Mouse (Mus musculus) heart, adult 10 weeks (tissue): ENCODE measurements around the gene Olfr536. TPM values are rescaled to one million over a fixed set of nuclear protein-coding genes. Genes with fewer than 3 reads are reported as not detected.

ENCODE experiments used
- polyA plus RNA-seq: library from polyadenylated mRNA; stranded (reverse); fragments of 350-450 nt; fragmentation: Illumina TruSeq; extraction: RNeasy Lipid Tissue Mini Kit (QIAGEN cat#74804); gene quantifications from one replicate; pipeline ENCODE4 v1.2.3, GENCODE M21; 2014; ENCODE audit warnings: low read depth, low replicate concordance

Olfr536 gene
- not detected for polyA plus RNA-seq

DNA sequence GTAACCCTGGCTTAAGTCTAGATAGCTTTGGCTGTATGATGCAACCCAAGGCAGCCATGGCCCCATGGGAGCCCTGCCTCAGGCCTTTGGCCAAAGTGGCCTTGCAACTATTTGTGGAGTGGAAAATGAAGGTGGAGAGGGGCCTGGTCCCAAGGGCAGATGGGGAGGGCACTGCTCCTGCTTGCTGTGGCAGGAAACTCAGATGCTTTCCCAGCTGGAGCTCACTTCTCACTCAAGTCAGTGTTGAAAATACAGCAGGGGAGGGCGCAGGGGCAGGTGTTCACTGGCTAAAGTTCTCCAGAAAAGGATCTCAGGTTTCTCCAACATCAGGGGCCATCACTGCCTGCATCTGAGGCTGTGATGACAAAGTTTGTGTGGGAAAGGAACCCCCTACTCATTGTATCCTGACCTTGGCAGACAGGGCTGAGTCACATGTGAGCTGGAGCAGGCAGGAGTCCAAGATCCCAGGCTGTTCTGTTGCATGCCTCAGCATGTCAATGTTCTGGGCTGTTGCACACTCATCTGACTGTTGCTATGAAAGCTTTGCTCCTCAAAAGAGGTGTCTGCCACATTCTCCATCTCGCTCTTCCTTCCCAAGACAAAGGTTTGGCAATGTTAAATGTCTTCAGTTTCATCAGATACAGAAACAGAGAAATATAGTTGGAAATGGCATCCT is at the start of gene Olfr536:
Gene Olfr536 (minus strand): TSS at position 51 of the 676 bp plus-strand sequence.

DNA sequence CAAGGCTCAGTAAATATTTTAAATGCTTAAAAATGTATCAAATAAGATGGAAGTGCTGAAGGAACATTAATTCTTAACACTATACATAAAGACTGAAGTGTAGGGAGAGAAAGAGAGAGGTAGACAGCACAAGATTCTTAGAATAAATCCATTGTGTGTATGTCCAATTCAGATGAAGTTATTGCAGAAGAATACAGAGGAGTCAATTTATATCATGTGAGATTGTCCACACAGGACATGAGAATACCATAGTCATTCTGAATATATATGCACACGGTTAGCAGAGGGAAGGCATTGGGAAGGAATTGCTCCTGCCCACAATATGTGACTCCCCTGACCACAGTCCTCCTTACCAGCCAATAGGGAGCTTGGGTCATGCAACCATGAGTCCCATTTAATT is 23.3 kb downstream of the Olfr536 start, which contains the start of gene Olfr535:
Gene Olfr535 (plus strand): TSS at position 301 of the 400 bp plus-strand sequence.

GRCm38 (mm10) chr7:140463070-140463469 is 44.1 kb downstream of the Olfr536 start, which contains the start of gene Olfr533:
Gene Olfr533, plus strand, starts transcription at chr7:140463370.

Other genes with a start within 250 kb of the Olfr536 start
- not detected for gene Olfr525, start 186.5 kb downstream of the Olfr536 start, polyA plus RNA-seq
- gene Olfr527, start 173.4 kb downstream of the Olfr536 start, polyA plus RNA-seq, result not detected
- not detected for gene Olfr60, start 145.7 kb downstream of the Olfr536 start, polyA plus RNA-seq
- not detected for gene Olfr530, start 131.1 kb downstream of the Olfr536 start, polyA plus RNA-seq
- not detected for gene Olfr531, start 104.5 kb downstream of the Olfr536 start, polyA plus RNA-seq
- gene Olfr532, start 85.8 kb downstream of the Olfr536 start, polyA plus RNA-seq, result not detected
- not detected for gene Olfr533, start 44.0 kb downstream of the Olfr536 start, polyA plus RNA-seq
- not detected for gene Olfr535, start 23.2 kb downstream of the Olfr536 start, polyA plus RNA-seq
- not detected for gene Olfr538, start 60.5 kb upstream of the Olfr536 start, polyA plus RNA-seq
- gene Olfr46, start 93.9 kb upstream of the Olfr536 start, polyA plus RNA-seq, result not detected
- gene Olfr61, start 121.6 kb upstream of the Olfr536 start, polyA plus RNA-seq, result not detected
- gene Olfr53, start 139.1 kb upstream of the Olfr536 start, polyA plus RNA-seq, result not detected
- not detected for gene Olfr539, start 152.5 kb upstream of the Olfr536 start, polyA plus RNA-seq
- not detected for gene Olfr45, start 174.6 kb upstream of the Olfr536 start, polyA plus RNA-seq
- not detected for gene Olfr541, start 189.9 kb upstream of the Olfr536 start, polyA plus RNA-seq